Mouse (Mus musculus) bone marrow macrophage, adult 2 months (primary cell): ENCODE results near the gene Rapgef5.

Experiments
- CTCF ChIP-seq: IDR thresholded peaks from 2 replicates; pipeline ENCODE4 v1.5.1; 2012; ENCODE audit warnings: low read depth, mild to moderate bottlenecking, low read length, moderate library complexity
- POLR2A ChIP-seq: IDR thresholded peaks from 2 replicates; pipeline ENCODE4 v1.6.1; 2012; ENCODE audit warnings: mild to moderate bottlenecking, low read depth, low read length, borderline replicate concordance

- no peak for TF ChIP-seq POLR2A
- no peak for TF ChIP-seq CTCF
Measured at GRCm38 (mm10) chr12:117619523-117620023, 103.3 kb downstream of the Rapgef5 start.
